Mouse (Mus musculus): ENCODE results near the gene Jund. TPM values are rescaled to one million over a fixed set of nuclear protein-coding genes. Genes with fewer than 3 reads are reported as not detected.

Gene Jund
- polyA plus RNA-seq (2012; rRNA removed): 48.4 and 51.5 TPM in 2 replicates

DNA sequence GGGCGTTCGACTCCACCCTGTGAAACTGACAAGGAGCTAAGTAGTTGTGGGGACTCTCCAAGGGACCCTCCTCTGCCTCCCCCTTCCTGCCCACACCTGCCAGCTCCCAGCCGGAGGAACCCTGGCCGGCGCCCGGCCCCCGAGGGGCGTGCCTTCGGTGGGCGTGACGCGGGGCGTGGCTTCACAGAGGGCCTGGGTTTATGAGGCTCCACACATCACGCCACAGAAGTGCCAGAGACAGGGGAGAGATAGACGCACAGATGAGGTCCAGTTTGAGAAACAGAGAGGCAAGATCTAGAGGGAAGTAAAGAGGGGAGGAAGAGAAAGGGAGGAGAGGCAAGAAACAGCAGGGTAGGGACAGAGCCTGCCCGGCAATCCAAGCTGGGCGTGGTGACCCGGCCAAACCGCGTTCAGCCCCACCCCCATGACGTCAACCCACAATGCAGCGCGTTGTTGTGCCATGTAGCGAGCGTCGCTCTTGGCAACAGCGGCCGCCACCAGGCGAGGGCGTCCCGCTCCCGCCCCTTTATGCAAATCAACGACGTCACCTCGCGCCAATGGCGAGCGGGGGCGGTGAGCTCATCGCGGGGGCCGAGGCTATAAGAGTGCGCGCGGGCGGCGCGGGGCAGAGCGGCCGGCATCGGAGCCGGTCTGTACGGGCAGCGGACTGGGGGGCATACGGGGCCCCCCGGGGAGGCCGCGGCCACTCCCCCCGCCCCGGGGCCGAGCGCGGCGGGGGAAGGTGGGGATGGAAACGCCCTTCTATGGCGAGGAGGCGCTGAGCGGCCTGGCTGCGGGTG lies at the start of gene Jund:
Jund (plus strand) TSS at position 640 of the 800 bp plus-strand sequence.

DNA sequence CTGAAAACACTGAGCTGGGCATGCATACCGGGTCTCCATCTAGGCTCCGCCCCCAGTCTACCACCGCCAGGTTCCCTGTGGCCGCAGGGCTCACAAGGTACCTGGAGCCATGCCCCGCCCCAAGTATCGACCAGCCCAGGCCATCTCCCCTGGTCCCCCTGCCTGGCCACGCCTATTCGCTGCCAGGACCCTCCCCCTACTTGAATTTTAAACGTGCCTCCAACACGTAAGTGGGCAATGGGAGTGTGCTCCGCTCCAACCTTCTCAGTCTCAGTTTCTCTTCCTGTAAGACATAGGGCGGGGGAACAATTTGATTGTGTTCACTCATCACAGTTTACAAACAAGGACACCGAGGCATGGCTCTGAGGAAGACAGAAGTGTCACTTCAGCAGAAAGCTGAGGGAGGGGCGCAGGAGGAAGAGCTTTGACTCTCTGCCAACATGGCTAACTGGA lies 38.5 kb upstream of the Jund start, which contains the start of gene Pgpep1:
Pgpep1 (minus strand) TSS at position 116 of the 453 bp plus-strand sequence.

DNA sequence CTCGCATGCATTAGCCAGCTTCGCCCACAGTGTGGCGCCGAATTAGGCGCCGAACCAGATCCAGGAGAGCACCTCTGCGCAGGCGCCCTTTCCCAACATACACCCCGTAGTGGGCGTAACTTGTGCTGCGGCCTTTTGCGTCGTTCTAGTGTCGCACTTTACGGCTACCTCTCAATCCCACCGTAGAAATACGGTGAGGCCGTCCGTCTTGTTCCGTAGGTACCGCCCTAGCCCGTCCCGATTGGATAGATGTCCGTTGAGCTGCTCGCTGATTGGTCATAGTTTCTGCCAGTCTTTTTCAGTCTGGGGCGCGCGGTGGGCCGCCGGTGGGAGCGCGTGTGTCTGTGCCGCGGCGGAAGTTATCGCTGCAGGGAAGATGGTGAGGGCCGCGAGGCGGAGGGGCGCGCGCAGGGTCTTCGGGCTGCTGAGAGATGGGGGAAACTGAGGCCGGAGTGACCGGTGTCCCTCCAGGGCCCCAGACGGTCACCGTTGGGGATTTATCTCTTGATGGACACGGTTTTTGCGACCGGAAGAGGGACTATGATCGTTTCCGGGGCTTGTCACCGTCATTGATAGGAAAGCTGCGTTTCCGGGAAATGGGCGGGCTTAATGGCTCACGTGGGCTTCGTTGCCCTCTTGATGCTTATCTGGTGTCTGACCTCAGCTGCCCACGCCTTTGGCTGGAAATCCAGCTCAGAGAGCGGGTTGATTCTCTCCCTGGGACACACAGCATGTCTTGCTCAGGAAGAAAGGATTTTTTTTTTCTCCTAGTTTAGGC lies 25.5 kb upstream of the Jund start, which contains the start of gene Lsm4:
Lsm4 (plus strand) TSS at position 170 of the 778 bp plus-strand sequence.

DNA sequence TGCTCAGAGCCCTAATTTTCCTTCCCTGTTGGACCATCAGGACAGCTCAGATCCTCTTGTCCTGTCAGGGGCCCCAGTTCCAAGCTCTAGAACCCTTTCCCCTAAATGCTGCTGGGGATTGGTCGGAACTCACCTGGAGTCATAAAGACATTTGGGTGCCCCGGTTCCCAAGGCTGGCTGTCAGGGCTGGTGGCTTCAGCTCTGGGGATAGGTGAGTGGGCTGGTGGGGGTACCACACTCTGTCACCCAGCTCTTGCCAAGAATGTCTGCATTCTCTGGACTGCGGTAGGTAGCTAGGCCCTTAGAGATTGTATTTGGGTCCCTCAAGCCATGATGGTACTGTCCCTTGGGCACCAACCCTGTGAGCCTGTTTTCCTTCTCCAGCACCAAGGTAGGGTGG lies 4.5 kb downstream of the Jund start, which contains the start of gene Iqcn:
Iqcn (plus strand) TSS at position 171 of the 400 bp plus-strand sequence.

DNA sequence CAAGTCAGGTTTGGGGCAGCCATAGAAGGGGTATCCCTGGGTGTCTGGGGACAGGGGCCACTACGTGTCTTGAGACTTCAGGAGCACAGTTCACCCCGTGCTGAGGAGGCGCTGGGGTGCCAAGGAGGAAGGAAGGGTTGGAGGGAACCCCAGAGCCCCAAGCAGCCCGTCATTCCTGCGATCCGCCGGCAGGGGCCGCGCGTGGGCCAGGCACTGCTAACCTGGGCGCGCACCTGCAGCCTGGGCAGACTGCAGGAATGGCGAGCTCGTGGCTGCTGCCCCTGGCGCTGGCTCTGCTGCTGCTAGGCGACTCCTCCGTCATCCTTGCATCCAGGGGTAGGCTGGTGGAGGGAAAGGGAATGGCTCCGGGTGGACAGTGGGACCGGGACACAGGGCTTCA lies 19.5 kb downstream of the Jund start, which contains the start of gene Gm3336:
Gm3336 (plus strand) TSS at position 247 of the 400 bp plus-strand sequence.

DNA sequence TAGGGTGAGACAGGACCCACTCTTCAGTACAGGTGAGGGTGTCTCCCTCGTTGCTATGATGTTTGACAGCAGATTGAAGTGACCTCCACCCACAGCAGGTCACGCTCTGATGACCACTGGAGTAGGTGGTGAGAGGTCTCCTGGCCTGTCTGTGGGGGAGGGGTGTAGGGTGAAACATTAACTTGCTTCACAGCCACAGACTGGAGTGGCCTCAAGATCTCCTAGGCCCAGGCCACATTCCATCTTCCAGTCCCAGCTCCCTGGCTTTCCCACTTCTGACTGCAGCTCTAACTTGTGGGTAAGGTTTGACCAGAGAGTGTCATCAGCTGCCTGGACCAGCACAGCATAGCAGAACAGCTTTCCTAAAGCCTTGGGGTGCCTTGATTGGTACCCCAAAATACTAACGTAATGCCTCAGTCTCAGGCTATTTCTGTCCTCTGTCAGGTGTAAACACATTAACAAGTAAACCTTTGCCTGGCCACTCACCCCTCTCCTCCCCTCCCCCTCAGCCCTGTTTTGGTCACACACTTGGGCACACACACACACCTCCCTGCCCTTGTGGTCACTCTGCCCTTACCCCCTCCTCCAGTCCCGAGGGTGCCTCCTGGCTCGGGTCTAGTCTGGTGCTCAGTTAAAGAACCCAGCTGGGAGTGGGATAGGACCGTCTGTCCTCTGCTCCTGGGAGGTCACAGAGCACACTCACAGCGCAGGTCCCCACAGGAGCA lies 24.9 kb downstream of the Jund start, which contains the start of gene Pde4c:
Pde4c (plus strand) TSS at position 235 of the 725 bp plus-strand sequence.

Other genes with a start within 250 kb of the Jund start
- gene Klhl26, start 222.0 kb upstream of the Jund start, polyA plus RNA-seq (2012; rRNA removed): 7.9 and 9.8 TPM in 2 replicates
- gene Tmem59l, start 211.6 kb upstream of the Jund start, polyA plus RNA-seq (2012; rRNA removed): 0.02 and 0.08 TPM in 2 replicates
- 0.22 and 0.23 TPM in 2 replicates for gene Crlf1, start 205.8 kb upstream of the Jund start, polyA plus RNA-seq (2012; rRNA removed)
- gene Rex1bd, start 192.2 kb upstream of the Jund start, polyA plus RNA-seq (2012; rRNA removed): 43.3 and 47.6 TPM in 2 replicates
- gene Uba52, start 188.1 kb upstream of the Jund start, polyA plus RNA-seq (2012; rRNA removed): 848 and 888 TPM in 2 replicates
- gene Fkbp8, start 171.2 kb upstream of the Jund start, polyA plus RNA-seq (2012; rRNA removed): 154 and 168 TPM in 2 replicates
- 35.7 and 38.3 TPM in 2 replicates for gene Kxd1, start 171.0 kb upstream of the Jund start, polyA plus RNA-seq (2012; rRNA removed)
- gene Ell, start 159.5 kb upstream of the Jund start, polyA plus RNA-seq (2012; rRNA removed): 13.9 and 18.2 TPM in 2 replicates
- gene Isyna1, start 104.6 kb upstream of the Jund start, polyA plus RNA-seq (2012; rRNA removed): 26.1 and 31.4 TPM in 2 replicates
- gene Ssbp4, start 90.1 kb upstream of the Jund start, polyA plus RNA-seq (2012; rRNA removed): 24.5 and 28.9 TPM in 2 replicates
- 8.3 and 9.3 TPM in 2 replicates for gene Lrrc25, start 82.8 kb upstream of the Jund start, polyA plus RNA-seq (2012; rRNA removed)
- gene Gdf15, start 66.5 kb upstream of the Jund start, polyA plus RNA-seq (2012; rRNA removed): 3.7 and 6.3 TPM in 2 replicates
- 19.5 and 19.7 TPM in 2 replicates for gene Pgpep1, start 38.6 kb upstream of the Jund start, polyA plus RNA-seq (2012; rRNA removed)
- 71.8 and 85.1 TPM in 2 replicates for gene Lsm4, start 25.7 kb upstream of the Jund start, polyA plus RNA-seq (2012; rRNA removed)
- not detected in 2 replicates for gene Iqcn, start 4.5 kb downstream of the Jund start, polyA plus RNA-seq (2012; rRNA removed)
- gene Gm3336, start 19.6 kb downstream of the Jund start, polyA plus RNA-seq (2012; rRNA removed): 0.02 and 0.05 TPM in 2 replicates
- gene Pde4c, start 24.8 kb downstream of the Jund start, polyA plus RNA-seq (2012; rRNA removed): 6.5 and 7.5 TPM in 2 replicates
- gene Rab3a, start 55.7 kb downstream of the Jund start, polyA plus RNA-seq (2012; rRNA removed): 3.5 and 4.2 TPM in 2 replicates
- gene Mpv17l2, start 62.0 kb downstream of the Jund start, polyA plus RNA-seq (2012; rRNA removed): 21.9 and 22.3 TPM in 2 replicates
- gene Pik3r2, start 77.8 kb downstream of the Jund start, polyA plus RNA-seq (2012; rRNA removed): 10.5 and 12.6 TPM in 2 replicates
- 23.3 and 28.2 TPM in 2 replicates for gene Mast3, start 106.1 kb downstream of the Jund start, polyA plus RNA-seq (2012; rRNA removed)
- 0.15 and 0.20 TPM in 2 replicates for gene Il12rb1, start 109.5 kb downstream of the Jund start, polyA plus RNA-seq (2012; rRNA removed)
- gene Arrdc2, start 140.8 kb downstream of the Jund start, polyA plus RNA-seq (2012; rRNA removed): 22.0 and 23.3 TPM in 2 replicates
- 0.53 and 0.66 TPM in 2 replicates for gene Kcnn1, start 164.3 kb downstream of the Jund start, polyA plus RNA-seq (2012; rRNA removed)
- gene Ccdc124, start 175.0 kb downstream of the Jund start, polyA plus RNA-seq (2012; rRNA removed): 20.6 and 21.4 TPM in 2 replicates
- gene Slc5a5, start 193.8 kb downstream of the Jund start, polyA plus RNA-seq (2012; rRNA removed): 0.10 and 0.19 TPM in 2 replicates
- 2,497 and 2,930 TPM in 2 replicates for gene Rpl18a, start 198.5 kb downstream of the Jund start, polyA plus RNA-seq (2012; rRNA removed)
- 8.3 and 9.9 TPM in 2 replicates for gene Map1s, start 207.0 kb downstream of the Jund start, polyA plus RNA-seq (2012; rRNA removed)